Mouse (Mus musculus): ENCODE results near the gene Ap1s2. TPM values are rescaled to one million over a fixed set of nuclear protein-coding genes. Genes with fewer than 3 reads are reported as not detected.

Gene Ap1s2
- polyA plus RNA-seq, 1 experiment, result 3.5 TPM

- H3K27me3 ChIP-seq (ENCODE audit: control insufficient read depth, insufficient read depth, low read length), result no peaks in the 10 kb centered on the region
- H3K4me1 ChIP-seq (replicated peaks; ENCODE audit: control insufficient read depth, insufficient read depth, low read length), result peaks cover 7% of the 10 kb centered on the region
- peak overlapping the region; percentile 100 for H3K4me3 ChIP-seq (ENCODE audit: control insufficient read depth, insufficient read depth, low read length)
- WGBS, result 8% methylated on average over 12 of the region's 12 CpGs
- TF ChIP-seq CTCF (IDR thresholded peaks at IDR 0.05; ENCODE audit: borderline replicate concordance, control insufficient read depth, extremely low read depth, insufficient read depth, low read length, poor library complexity) (no peak), POLR2A (IDR thresholded peaks at IDR 0.05; ENCODE audit: control insufficient read depth, extremely low read depth, insufficient read depth, low read length, poor library complexity) (no peak)
- DNase-seq, result no peak
- H3K27ac ChIP-seq (ENCODE audit: control insufficient read depth, insufficient read depth, low read length), result peak overlapping the region; percentile 95
- peaks cover 30% of the 10 kb centered on the region for H3K36me3 ChIP-seq (ENCODE audit: control insufficient read depth, insufficient read depth, low read length)
Measured at GRCm38 (mm10) chrX:163957381-163957780, 48.6 kb downstream of the Ap1s2 start.

DNA sequence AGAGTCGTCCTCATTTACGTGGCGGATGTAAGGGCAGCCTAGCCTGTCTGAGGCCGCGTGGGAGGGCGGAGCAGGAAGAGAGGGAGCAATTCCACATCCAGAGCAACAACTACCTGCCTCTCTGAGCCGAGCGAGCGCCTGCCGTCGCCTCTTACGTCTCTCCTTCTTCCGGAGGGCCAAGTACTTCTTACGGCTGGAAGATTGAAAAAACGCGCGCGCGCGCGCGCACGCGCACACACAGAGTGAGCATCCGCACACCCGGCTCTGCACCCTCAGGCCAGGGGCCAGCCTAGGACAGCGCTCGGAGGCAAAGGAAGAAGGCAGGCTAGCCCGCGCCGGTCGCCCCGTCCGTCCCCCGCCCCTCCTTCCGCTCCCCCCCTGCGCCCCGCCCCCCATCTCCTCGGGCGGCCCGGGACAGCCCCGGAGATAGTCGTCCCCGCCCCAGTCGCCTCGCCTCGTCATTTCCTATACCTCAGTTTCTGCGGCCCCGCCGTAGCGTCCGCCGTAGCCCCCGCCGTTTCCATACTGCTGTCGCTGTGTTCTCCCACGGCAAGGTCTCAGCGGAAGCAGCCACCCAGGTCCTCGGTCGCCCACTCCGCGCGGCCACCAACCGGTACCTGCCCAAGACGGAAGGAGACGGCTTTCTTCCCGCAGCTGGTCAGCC is 49.1 kb downstream of the Ap1s2 start:
- TF ChIP-seq CTCF (IDR thresholded peaks at IDR 0.05; ENCODE audit: borderline replicate concordance, control insufficient read depth, extremely low read depth, insufficient read depth, low read length, poor library complexity), result 0 out of 2 replicates have a peak, but pooled peaks have one; percentile 28
- TF ChIP-seq POLR2A (IDR thresholded peaks at IDR 0.05; ENCODE audit: control insufficient read depth, extremely low read depth, insufficient read depth, low read length, poor library complexity), result peak; percentile 8; the same call in 1 of the 2 replicates
- 6% methylated on average over 15 of the region's 67 CpGs for WGBS
- DNase-seq, result peak; percentile 67

GRCm38 (mm10) chrX:163958467-163958875 is 49.7 kb downstream of the Ap1s2 start, which contains the start of gene Zrsr2:
Gene Zrsr2 (minus strand): TSS chrX:163958661.
- H3K4me3 ChIP-seq (ENCODE audit: control insufficient read depth, insufficient read depth, low read length), result peak within 1 kb of the TSS; percentile 100
- peak; percentile 88 for DNase-seq
- H3K27me3 ChIP-seq (ENCODE audit: control insufficient read depth, insufficient read depth, low read length), result no peaks in the 10 kb centered on the region
- peaks cover 25% of the 10 kb centered on the region for H3K36me3 ChIP-seq (ENCODE audit: control insufficient read depth, insufficient read depth, low read length)
- TF ChIP-seq POLR2A (IDR thresholded peaks at IDR 0.05; ENCODE audit: control insufficient read depth, extremely low read depth, insufficient read depth, low read length, poor library complexity), result 0 out of 2 replicates have a peak, but pooled peaks have one; percentile 54
- no peak for TF ChIP-seq CTCF (IDR thresholded peaks at IDR 0.05; ENCODE audit: borderline replicate concordance, control insufficient read depth, extremely low read depth, insufficient read depth, low read length, poor library complexity)
- WGBS, result 1% methylated on average over 24 of the region's 29 CpGs
- H3K4me1 ChIP-seq (replicated peaks; ENCODE audit: control insufficient read depth, insufficient read depth, low read length), result peaks cover 7% of the 10 kb centered on the region
- peak within 1 kb of the TSS; percentile 96 for H3K27ac ChIP-seq (ENCODE audit: control insufficient read depth, insufficient read depth, low read length)

More for the DNA sequence above, 49.1 kb downstream of the Ap1s2 start:
- Histone ChIP-seq H3K4me3 (ENCODE audit: control insufficient read depth, insufficient read depth, low read length) (peak overlapping the region; percentile 100), H3K4me1 (replicated peaks; ENCODE audit: control insufficient read depth, insufficient read depth, low read length) (peaks cover 7% of the 10 kb centered on the region), H3K36me3 (ENCODE audit: control insufficient read depth, insufficient read depth, low read length) (peaks cover 30% of the 10 kb centered on the region), H3K27me3 (ENCODE audit: control insufficient read depth, insufficient read depth, low read length) (no peaks in the 10 kb centered on the region), H3K27ac (ENCODE audit: control insufficient read depth, insufficient read depth, low read length) (peak overlapping the region; percentile 95)

DNA sequence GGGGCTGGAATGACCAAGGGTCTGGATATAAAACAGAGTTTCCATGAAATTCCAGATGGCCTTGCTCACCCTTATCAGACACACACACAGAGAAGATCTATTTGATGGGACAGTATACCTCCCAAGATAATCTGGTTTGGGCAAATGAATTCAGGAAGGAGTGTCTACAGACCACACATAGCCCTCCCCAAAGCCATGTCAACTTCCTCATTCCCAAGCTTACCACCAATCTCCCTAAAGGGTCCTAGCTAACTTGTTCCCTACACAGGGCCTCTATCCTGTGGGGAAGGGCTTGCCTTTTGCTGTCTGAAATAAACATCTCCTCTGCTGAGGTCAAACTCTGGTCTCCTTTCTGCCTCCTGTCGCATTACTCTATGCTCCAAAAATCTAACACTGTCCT is 72.3 kb downstream of the Ap1s2 start:
- WGBS, result 100% methylated on average over 1 of the region's 1 CpGs
- DNase-seq, result no peak
- Histone ChIP-seq H3K4me3 (ENCODE audit: control insufficient read depth, insufficient read depth, low read length) (no peak overlapping the region), H3K27ac (ENCODE audit: control insufficient read depth, insufficient read depth, low read length) (no peak overlapping the region), H3K27me3 (ENCODE audit: control insufficient read depth, insufficient read depth, low read length) (no peaks in the 10 kb centered on the region), H3K4me1 (replicated peaks; ENCODE audit: control insufficient read depth, insufficient read depth, low read length) (no peaks in the 10 kb centered on the region), H3K36me3 (ENCODE audit: control insufficient read depth, insufficient read depth, low read length) (no peaks in the 10 kb centered on the region)
- no peak for TF ChIP-seq CTCF (IDR thresholded peaks at IDR 0.05; ENCODE audit: borderline replicate concordance, control insufficient read depth, extremely low read depth, insufficient read depth, low read length, poor library complexity)
- TF ChIP-seq POLR2A (IDR thresholded peaks at IDR 0.05; ENCODE audit: control insufficient read depth, extremely low read depth, insufficient read depth, low read length, poor library complexity), result no peak

DNA sequence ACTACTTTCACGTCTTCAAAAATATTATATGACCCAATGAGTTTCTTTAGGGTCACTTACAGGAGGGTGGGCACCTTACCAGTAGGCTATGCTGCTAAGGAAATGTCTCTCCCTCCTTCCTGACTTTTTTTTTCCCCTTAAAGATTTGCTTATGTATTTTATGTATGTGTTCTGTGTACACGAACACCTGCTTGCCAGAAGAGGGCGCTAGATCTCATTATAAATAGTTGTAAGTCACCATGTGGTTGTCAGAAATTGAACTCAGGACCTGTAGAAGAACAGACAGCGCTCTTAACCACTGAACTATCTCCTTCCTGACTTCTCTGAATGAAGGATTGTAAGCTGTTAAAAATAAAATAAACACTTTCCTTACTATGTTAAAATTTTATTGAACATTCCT is 72.7 kb downstream of the Ap1s2 start:
- WGBS, result 80% methylated on average over 4 of the region's 4 CpGs
- H3K36me3 ChIP-seq (ENCODE audit: control insufficient read depth, insufficient read depth, low read length), result no peaks in the 10 kb centered on the region
- no peak overlapping the region for H3K4me3 ChIP-seq (ENCODE audit: control insufficient read depth, insufficient read depth, low read length)
- no peaks in the 10 kb centered on the region for H3K27me3 ChIP-seq (ENCODE audit: control insufficient read depth, insufficient read depth, low read length)
- H3K4me1 ChIP-seq (replicated peaks; ENCODE audit: control insufficient read depth, insufficient read depth, low read length), result no peaks in the 10 kb centered on the region
- TF ChIP-seq POLR2A (IDR thresholded peaks at IDR 0.05; ENCODE audit: control insufficient read depth, extremely low read depth, insufficient read depth, low read length, poor library complexity) (no peak), CTCF (IDR thresholded peaks at IDR 0.05; ENCODE audit: borderline replicate concordance, control insufficient read depth, extremely low read depth, insufficient read depth, low read length, poor library complexity) (no peak)
- H3K27ac ChIP-seq (ENCODE audit: control insufficient read depth, insufficient read depth, low read length), result no peak overlapping the region
- DNase-seq, result no peak

DNA sequence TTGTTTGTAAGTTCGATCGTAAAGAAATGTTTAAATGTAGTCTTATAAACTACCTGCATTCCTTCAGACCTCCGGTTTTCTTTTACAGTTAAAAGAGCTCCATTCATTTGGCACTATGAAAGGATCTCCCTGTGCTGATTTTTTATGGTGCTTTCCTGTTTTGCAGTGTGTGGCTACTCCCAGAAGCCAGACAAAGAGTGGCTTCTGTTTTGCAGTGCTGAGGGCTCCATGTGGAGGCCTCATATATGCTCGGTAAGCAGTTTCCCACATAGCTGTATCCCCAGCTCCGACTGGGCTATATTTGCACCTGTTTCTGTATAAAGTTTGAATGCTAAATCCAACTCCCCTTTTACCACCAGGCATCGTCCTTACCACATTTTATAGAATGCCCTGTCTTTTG is 73.3 kb downstream of the Ap1s2 start:
- Histone ChIP-seq H3K36me3 (ENCODE audit: control insufficient read depth, insufficient read depth, low read length) (no peaks in the 10 kb centered on the region), H3K4me3 (ENCODE audit: control insufficient read depth, insufficient read depth, low read length) (no peak overlapping the region), H3K27ac (ENCODE audit: control insufficient read depth, insufficient read depth, low read length) (no peak overlapping the region), H3K4me1 (replicated peaks; ENCODE audit: control insufficient read depth, insufficient read depth, low read length) (no peaks in the 10 kb centered on the region), H3K27me3 (ENCODE audit: control insufficient read depth, insufficient read depth, low read length) (no peaks in the 10 kb centered on the region)
- WGBS, result 96% methylated on average over 6 of the region's 6 CpGs
- DNase-seq, result no peak
- TF ChIP-seq CTCF (IDR thresholded peaks at IDR 0.05; ENCODE audit: borderline replicate concordance, control insufficient read depth, extremely low read depth, insufficient read depth, low read length, poor library complexity) (no peak), POLR2A (IDR thresholded peaks at IDR 0.05; ENCODE audit: control insufficient read depth, extremely low read depth, insufficient read depth, low read length, poor library complexity) (no peak)

Other genes with a start within 250 kb of the Ap1s2 start
- gene Rnf138rt1, start 147.7 kb upstream of the Ap1s2 start, polyA plus RNA-seq (2012; rRNA removed), result not detected in 2 replicates
- gene Zrsr2, start 49.6 kb downstream of the Ap1s2 start, polyA plus RNA-seq (2012; rRNA removed), result 16.9 and 18.3 TPM in 2 replicates
- gene Car5b, start 119.0 kb downstream of the Ap1s2 start, polyA plus RNA-seq (2012; rRNA removed), result 2.7 and 2.9 TPM in 2 replicates
- gene Siah1b, start 167.5 kb downstream of the Ap1s2 start, polyA plus RNA-seq (2012; rRNA removed), result 10.9 and 13.7 TPM in 2 replicates
- gene Cltrn, start 179.8 kb downstream of the Ap1s2 start, polyA plus RNA-seq (2012; rRNA removed), result not detected in 2 replicates
- gene Ace2, start 230.3 kb downstream of the Ap1s2 start, polyA plus RNA-seq (2012; rRNA removed), result 0.08 TPM in 2 replicates